In the genomic region with DNA sequence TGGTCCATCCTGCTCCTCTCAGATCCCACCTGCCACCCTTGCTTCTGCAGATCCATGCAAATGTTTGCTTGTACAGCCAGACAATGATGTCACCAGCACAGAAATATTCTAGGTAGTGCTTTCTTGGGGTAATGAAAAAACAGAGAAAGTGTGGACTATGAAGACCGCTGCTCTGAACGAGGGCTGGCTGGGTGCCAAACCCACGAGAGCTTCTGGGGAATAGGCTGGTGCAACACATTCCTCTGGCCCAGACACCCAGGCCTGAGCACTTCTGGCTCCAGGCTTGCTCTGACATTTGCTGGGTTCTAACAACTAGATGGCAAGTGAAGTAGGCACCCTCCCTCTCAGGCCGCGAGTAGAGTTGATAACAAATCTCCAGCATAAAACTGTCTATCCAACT, we compare ENCODE assay signal across 8 mouse cellular contexts. TPM values are rescaled to one million over a fixed set of nuclear protein-coding genes. Genes with fewer than 3 reads are reported as not detected.
DNase-seq lines count a peak whose midpoint lies in the region; ATAC-seq lines count a peak whose summit lies in the region.

No protein-coding gene starts in this region.

- H3K9me3 ChIP-seq in hindbrain, embryonic 13.5 days: no peaks in the 10 kb centered on the region
- no peaks in the 10 kb centered on the region for H3K9me3 ChIP-seq in hindbrain, embryonic 16.5 days (ENCODE audit: control insufficient read depth, low read length)
- H3K9me3 ChIP-seq in kidney, embryonic 16.5 days (ENCODE audit: low read length): no peaks in the 10 kb centered on the region

- H3K4me1 ChIP-seq in hindbrain, embryonic 13.5 days (replicated peaks): peaks cover 63% of the 10 kb centered on the region
- H3K4me1 ChIP-seq in hindbrain, embryonic 16.5 days (ENCODE audit: control insufficient read depth, insufficient read depth, low read depth, low read length): peaks cover 9% of the 10 kb centered on the region
- H3K4me1 ChIP-seq in kidney, embryonic 16.5 days (ENCODE audit: insufficient read depth, low read length): peaks cover 62% of the 10 kb centered on the region

- H3K27me3 ChIP-seq in hindbrain, embryonic 13.5 days: no peaks in the 10 kb centered on the region
- H3K27me3 ChIP-seq in hindbrain, embryonic 16.5 days (replicated peaks; ENCODE audit: control insufficient read depth, insufficient read depth, low read length): no peaks in the 10 kb centered on the region
- no peaks in the 10 kb centered on the region for H3K27me3 ChIP-seq in kidney, embryonic 16.5 days (ENCODE audit: insufficient read depth, low read length)

- peak; percentile 16 for DNase-seq in A20 (ENCODE audit: low read depth, low spot score)
- DNase-seq in c-Kit-positive CD71-negative TER-119-negative erythroid progenitor cells, embryonic 14.5 days (ENCODE audit: low read depth): peak; percentile 19
- peak; percentile 38 to 68 for DNase-seq in gastrocnemius, postnatal 4 days (ENCODE audit: low spot score in 2 of 2)
- DNase-seq in lung, postnatal 36 days: peak; percentile 80
- peak; percentile 52 to 76 for DNase-seq in urinary bladder, postnatal 4 days (ENCODE audit: low spot score in 2 of 2)

- ATAC-seq in hindbrain, embryonic 13.5 days (ENCODE audit: low FRiP score): no peak
- no peak for ATAC-seq in hindbrain, embryonic 16.5 days
- peak; percentile 53 for ATAC-seq in kidney, embryonic 16.5 days (ENCODE audit: low FRiP score, low TSS enrichment)

- no peak overlapping the region for H3K4me3 ChIP-seq in hindbrain, embryonic 13.5 days
- no peak overlapping the region for H3K4me3 ChIP-seq in hindbrain, embryonic 16.5 days (ENCODE audit: low read length)
- no peak overlapping the region for H3K4me3 ChIP-seq in kidney, embryonic 16.5 days (ENCODE audit: low read length)

- H3K27ac ChIP-seq in hindbrain, embryonic 13.5 days: 0 out of 2 replicates have a peak overlapping the region, but pooled peaks have one; percentile 2
- no peak overlapping the region for H3K27ac ChIP-seq in hindbrain, embryonic 16.5 days (ENCODE audit: low read depth, low read length)
- H3K27ac ChIP-seq in kidney, embryonic 16.5 days (ENCODE audit: low read length): no peak overlapping the region

- no peak overlapping the region for H3K4me2 ChIP-seq in hindbrain, embryonic 13.5 days
- no peak overlapping the region for H3K4me2 ChIP-seq in hindbrain, embryonic 16.5 days (ENCODE audit: low read length)
- no peak overlapping the region for H3K4me2 ChIP-seq in kidney, embryonic 16.5 days (replicated peaks; ENCODE audit: low read depth, low read length)

- 50% methylated on average over 5 of the region's 5 CpGs for WGBS in hindbrain, embryonic 13.5 days
- WGBS in hindbrain, embryonic 16.5 days: 38% methylated on average over 5 of the region's 5 CpGs
- 24% methylated on average over 5 of the region's 5 CpGs for WGBS in kidney, embryonic 16.5 days

- H3K9ac ChIP-seq in hindbrain, embryonic 13.5 days: no peak overlapping the region
- H3K9ac ChIP-seq in hindbrain, embryonic 16.5 days (ENCODE audit: low read depth, low read length): no peak overlapping the region
- H3K9ac ChIP-seq in kidney, embryonic 16.5 days (replicated peaks; ENCODE audit: low read length): no peak overlapping the region

- H3K36me3 ChIP-seq in hindbrain, embryonic 13.5 days: peaks cover 3% of the 10 kb centered on the region; the same call in 1 of the 2 replicates
- H3K36me3 ChIP-seq in hindbrain, embryonic 16.5 days (ENCODE audit: control insufficient read depth, insufficient read depth, low read length): no peaks in the 10 kb centered on the region
- no peaks in the 10 kb centered on the region for H3K36me3 ChIP-seq in kidney, embryonic 16.5 days (ENCODE audit: insufficient read depth, low read length)

RNA-seq across cellular contexts. Expression of gene Cux1, which starts 11.6 kb away (rescaled TPM):
- 104 and 106 TPM in 2 replicates for polyA plus RNA-seq in hindbrain, embryonic 13.5 days (2015; fragmentation: Nextera tagmentation; extraction: Ambion mirVana)
- 100 and 103 TPM in 2 replicates for polyA plus RNA-seq in hindbrain, embryonic 16.5 days (2015; fragmentation: Nextera tagmentation; extraction: Ambion mirVana)
- 100 to 1,000 TPM; 118 to 123 TPM for total RNA-seq in gastrocnemius, postnatal 4 days (2021)
- 110 and 123 TPM in 2 replicates for polyA plus RNA-seq in kidney, embryonic 16.5 days (2015; fragmentation: Nextera tagmentation; extraction: Ambion mirVana)

Comparison
In these comparisons a context has a peak if more than half of its experiments do, and no peak if none do; other contexts are left out.
1. DNase-seq: peak in every context shown above with its lines; median percentile 80 in lung, postnatal 36 days; 64 in urinary bladder, postnatal 4 days; 53 in gastrocnemius, postnatal 4 days; 19 in c-Kit-positive CD71-negative TER-119-negative erythroid progenitor cells, embryonic 14.5 days; 16 in A20.